Mouse (Mus musculus) adrenal gland, adult 2 months (tissue): ENCODE results near the gene Abhd4. TPM values are rescaled to one million over a fixed set of nuclear protein-coding genes. Genes with fewer than 3 reads are reported as not detected.
"Not testable (repeated sequence)": the region's sequence is repeated elsewhere in the genome, so short reads cannot be mapped to it uniquely, and the experiment has no call there.

ENCODE experiments used
- DNase-seq: peaks from one replicate; pipeline ENCODE4 v3.0.0; 2021
- polyA plus RNA-seq: library from polyadenylated mRNA; depleted of rRNA; stranded (reverse); fragments of >200 nt; gene quantifications from 2 replicates; pipeline ENCODE4 v1.2.3, GENCODE M21; 2012
- total RNA-seq, 2 experiments: library from RNA; stranded (reverse); gene quantifications; 2 replicates each; pipeline ENCODE4 v1.2.3; 2021

The Abhd4 gene
- total and polyA plus RNA-seq, 3 experiments, result 490 to 694 (median 541) TPM

DNA sequence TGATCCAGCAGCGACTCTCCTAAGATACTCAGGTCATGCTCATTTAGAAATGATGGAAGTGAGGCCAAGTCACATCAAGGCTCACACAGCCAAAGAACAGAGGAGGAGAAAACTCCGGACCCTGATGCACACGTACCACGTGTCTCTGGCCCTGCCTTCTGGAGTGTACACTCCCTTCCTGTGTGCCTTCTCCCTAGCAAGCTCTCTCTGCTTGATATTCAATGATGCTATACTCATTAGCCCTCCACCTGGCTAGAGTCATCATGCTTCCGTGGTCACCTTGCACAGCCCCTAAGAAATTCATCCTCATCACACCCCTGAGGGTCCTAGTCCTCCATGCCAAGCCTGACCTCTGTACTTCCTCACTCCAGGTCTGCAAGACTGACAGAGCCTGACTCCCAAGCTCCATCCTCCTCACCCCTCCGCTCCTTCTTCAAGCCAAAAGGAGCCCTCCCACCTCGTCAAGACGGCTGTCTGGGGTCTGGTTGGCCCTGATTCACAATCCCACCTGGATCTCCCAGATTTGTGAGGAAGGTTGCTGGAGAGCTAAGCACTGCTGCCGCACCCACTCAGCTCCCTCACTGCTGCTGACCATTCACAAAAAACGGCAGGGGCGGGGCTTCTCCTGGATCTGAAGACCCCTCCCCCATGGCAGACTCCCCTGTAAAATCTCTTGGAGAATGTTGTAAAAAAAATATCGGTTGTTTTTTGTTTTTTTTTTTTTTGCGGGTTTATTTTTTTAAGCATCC is 30.5 kb upstream of the Abhd4 start:
- DNase-seq, result no peak

DNA sequence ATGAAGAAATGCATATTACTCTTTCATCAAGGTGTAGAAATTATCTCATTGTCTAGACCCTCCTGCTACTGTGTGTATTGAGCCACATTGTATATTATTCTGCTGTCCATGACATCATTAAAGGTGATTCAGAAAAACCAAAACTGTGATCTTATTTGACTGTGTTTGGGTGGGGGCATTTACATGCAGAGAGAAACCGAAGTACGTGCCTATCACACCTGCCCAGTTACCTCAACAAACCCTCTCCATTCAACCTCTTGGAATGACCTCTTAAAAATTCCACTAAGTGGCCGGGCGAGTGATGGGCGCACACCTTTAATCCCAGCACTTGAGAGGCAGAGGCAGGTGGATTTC is 29.9 kb upstream of the Abhd4 start:
- no peak for DNase-seq

DNA sequence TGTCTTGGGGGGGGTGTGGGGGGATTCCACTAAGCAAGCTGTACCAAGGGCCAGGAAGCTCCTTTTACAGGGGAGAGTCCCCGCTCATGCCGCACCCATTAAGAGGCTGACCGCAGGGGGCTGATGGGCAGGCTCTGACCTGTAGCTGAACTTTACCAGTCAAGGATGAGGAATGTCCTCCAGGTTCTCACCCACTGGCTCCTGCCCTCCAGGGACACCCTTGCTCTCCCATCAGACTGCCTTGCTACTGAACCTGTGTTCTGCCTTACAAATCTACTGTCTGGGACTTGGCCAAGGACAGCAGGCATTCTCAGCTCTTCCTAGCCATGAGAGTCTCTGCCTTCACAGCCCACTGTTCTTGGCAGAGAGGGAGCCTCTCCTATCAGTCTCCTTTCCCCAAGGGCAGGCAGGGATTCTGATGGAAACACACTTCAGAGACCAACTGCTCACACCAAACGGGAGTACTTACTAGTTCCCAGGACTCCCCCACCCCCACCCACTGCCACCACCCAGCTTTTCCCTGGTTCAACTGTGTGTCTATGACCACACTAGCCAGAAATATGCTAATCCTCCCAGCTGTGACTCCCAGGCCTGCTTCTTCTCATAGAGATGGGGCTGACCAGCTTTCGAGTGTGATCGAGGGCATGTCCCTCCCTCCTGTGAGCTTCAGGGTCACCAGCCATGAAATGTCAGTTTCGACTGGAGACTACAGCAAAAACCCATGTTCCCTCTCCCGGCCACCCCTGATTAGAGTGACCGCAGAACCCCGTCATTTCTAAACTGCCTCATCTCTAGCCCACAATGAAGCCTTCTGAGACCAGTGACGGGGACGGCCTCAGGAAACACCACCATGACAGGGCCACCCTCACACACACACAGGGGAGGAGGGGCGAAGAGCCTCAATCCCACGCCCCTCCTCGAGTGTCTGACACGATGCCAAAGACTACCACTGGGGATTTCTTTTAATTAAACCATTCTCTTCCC is 29.2 kb upstream of the Abhd4 start:
- peak; percentile 67 for DNase-seq

DNA sequence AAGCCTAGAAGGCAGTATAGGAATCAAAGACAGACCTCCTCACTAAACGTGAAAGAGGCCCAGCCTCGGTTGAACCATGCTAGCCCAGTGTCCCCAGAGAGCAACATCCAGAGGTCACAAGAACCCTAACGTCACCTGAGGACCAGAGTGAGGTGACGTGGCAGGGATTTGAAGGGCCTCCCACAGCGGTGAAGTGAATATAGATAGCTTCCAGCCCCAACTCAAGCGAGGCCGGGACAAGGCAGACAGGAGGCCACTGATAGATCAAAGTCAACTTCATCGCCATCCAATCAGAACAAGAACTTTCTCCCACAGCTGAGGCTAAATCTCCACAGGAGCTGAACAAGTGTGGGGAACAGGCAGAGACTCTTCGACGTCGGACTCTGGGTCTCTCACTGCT is 28.3 kb upstream of the Abhd4 start:
- no peak for DNase-seq

DNA sequence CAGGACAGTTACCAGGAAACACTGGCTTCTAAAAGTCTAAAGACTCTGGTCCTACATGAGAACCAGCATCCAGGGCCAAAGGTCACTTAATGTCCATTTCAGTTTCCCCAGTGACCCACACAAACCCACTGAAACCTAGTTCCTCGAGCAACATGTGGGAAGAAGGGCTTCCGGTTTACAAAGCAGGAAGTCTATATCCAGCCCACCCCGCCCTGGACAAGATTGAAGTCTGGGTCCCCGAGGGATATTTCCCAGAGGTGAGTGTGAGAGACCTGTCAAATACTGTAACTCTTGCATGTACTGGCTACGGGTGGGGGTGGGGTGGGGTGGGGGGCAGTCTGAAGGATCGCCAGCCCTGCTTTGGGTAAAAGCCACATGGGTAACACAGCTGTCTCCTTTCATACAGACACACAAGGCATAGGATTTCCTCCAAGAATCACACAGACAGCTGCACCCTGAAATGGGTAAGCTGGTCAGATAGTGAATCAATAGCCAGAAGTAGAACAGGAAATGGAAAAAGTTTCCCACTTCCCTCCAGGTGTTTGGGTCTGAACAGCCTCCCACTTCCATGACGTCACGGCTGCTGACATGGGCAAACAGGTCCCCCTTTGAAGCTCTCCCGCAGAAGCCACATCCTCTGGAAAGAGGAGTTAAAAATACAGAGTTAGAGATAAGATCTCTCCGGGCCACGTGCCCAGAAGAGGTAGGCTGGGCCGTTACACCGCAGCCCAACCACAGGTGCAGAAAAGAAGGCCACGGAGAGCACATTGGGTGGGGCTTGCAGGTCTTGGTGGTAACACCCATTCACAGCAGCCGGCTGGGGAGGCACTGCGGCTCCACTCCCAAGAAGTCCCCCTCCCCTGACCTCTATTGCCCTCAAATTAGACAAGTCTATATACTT is 26.8 kb upstream of the Abhd4 start:
- DNase-seq, result peak; percentile 51

- peak; percentile 74 for DNase-seq
These were observed 26.0 kb upstream of the Abhd4 start for GRCm38 (mm10) chr14:54227911-54228451.

DNA sequence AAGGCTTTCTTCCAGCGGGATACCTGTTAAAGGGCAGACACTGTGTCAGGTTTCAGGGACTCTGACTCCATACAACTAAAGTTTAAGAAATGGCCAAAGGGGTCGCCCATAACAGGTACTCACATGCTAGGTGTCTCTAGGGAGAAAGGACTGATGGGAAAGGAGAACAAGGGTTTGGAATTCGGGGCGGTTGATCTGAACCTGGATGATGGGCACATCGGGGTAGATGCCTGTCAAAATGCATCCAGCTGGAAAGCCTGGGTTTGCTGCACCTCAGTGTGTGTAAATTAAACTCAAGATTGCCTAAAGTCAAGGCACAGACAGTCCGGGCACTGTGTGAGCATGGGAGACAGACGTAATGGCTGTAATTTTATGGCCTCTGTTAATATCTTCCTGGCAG is 25.5 kb upstream of the Abhd4 start:
- DNase-seq, result no peak

DNA sequence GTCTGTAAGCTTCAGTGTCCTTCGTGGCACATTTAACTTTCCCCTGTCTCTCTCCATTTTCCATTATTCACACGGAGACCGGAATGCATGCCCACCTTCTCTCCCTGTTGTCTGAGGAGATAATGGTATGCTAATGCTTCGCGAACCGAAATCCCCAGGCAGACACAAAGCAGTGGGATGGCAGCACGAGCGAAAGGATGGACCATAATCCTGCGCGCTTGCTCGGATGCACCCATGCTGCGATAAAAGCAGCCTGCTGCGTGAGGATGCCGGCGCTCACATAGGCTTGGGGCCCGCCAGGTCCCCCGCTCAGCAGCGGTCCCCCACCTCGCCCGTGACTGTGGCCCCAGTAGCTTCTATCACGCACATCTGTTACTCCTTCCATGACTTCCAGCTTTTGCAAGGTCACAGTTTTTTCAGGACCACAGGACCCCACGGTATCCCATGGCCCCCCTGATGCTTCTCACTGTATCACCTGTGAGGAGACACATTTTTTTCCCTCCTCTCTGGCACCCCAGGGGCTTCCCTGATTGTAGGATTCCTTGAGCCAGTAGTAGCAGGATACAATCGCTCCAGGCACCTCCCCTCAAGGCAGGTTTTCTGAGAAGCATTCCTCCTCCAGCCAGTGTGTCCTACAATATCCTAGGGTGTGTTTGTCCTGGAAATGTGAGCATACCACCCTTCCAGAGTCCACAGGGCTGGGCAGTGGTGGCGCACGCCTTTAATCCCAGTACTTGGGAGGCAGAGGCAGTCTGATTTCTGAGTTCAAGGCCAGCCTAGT is 24.9 kb upstream of the Abhd4 start:
- DNase-seq, result no peak

- not testable (repeated sequence) for DNase-seq
These were observed 24.1 kb upstream of the Abhd4 start for GRCm38 (mm10) chr14:54229849-54230248.

DNA sequence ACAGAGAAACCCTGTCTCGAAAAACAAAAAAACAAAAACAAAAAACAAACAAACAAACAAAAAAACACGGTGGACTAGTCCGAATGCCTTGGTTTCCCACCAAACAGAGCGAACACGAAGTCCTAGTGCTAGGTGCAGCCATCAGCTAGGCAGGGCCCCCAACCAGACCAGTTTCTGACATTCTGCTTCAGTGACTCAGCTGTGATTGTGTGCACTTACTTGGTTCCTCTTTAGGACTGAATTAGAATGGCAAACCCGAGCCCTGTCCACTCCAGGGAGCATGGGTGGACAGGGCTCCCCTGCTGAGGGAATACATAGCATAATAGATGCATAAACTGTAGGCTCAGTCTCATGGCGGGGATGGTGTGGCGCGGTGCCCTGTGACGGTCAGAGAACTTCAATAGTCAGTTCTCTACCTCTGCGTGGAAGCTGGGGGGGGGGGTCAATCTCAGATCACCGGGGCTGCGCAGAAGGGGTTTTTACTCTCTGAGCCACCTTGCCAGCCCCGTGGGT is 23.3 kb upstream of the Abhd4 start:
- DNase-seq, result no peak

DNA sequence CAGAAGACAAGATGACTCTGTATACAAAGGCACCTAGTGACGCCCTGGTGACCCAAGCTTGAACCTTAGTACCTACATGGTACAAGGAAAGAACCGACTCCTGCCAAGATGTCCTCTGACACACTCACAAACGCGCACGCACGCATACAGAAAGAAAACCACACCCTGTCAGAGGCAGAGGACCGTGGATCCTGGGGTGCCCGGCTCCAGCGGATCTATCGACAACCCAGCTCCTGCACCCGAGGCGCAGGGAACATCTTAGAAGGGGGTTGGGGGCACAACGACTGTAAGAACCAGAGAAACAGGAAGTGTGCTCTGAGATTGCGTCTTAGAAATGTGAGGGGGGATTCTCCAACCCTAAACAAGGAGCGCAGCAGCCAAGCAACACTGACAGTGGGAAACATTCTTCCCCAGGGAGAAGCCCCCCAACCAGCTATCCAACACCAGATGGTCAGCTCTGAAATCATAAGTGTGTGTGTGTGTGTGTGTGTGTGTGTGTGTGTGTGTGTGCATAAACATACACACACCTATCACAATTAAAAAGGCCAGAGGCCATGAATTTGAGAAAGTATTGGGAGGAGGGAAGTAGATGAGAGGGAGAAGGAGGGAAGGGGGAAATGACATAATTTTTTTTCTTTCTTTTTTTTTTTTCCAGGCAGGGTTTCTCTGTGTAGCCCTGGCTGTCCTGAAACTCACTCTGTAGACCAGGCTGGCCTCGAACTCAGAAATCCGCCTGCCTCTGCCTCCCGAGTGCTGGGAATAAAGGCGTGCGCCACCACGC is 22.6 kb upstream of the Abhd4 start:
- no peak for DNase-seq

DNA sequence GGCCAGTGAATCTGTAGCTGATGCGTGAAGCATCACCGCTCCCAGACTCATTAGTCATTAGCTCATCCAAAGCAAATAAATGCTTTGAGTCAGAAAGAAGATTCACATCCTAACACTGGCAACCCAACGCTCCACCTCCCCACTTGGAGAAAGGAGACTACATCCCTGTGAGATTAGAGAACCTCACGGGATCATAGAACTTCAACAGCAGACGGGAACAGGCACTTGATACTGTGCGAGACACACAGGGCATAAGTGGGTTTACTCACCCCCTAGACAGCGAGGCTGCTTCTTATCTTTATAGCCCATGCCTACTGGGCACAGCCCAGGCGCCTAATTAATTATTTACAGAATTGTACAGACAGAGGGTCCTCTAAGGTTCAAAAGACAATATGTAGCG is 21.8 kb upstream of the Abhd4 start:
- no peak for DNase-seq

DNA sequence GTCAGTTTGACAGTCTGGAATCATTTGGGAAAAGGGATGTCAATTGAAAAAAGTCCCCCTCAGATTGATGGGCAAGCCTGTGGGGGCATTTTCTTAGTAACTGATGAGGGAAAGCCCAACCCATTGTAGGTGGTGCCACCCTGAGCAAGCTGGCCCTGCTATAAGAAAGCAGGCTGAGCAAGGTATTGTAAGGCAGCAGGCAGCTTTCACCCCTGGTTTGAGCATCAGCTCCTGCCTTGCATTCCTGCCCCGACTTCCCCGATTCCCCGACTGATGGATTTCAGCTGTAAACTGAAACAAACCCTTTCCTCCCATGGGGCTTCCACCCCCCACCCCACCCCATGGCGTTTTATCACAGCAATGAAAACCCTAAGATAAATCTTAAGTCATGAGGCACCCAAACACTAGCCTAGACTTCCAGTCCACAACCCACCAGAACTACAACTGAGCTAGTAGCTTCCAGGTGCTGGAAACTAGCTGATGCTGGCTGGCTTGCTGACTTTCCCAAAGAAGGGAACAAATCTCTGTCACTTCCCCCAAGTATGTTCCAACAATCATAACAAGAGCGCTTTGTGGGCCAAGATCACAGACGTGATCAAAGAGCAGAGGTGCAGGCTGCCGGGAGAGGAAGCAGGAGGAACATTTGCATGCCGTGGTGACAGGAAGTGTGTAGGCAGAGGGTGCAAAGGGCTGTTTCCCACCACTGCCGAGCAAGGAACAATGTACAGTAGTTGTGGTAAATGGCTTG is 21.0 kb upstream of the Abhd4 start:
- DNase-seq, result peak; percentile 45

DNA sequence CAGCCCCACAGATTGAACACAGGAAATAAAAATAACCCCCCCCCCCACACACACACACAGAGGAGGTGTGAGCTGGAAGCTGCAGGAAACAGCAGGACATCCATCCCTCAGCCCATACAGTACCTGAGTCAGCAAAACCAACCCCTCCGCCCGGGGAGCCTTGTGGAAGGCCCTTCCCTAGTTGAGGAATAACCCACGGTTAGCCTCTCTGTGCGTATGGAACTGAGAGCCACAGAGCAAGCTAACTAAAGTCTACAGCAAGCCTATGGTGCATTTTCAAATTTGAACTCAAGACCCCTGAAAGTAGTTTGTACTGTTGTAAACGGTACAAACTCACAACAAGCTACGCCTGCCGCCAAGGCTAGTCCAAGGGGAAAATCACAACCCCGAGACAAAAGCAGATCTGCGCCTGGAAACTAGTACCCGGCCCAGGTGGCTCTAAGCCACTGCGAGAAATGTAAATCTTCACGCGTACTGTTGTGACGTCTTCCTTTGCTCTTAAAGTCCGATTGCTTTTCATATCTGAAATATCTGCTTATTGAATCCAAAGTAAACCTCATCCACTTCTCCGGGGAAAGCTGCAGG is 20.3 kb upstream of the Abhd4 start:
- DNase-seq, result no peak

GRCm38 (mm10) chr14:54234231-54235040 is 19.6 kb upstream of the Abhd4 start:
- DNase-seq, result no peak

- DNase-seq, result peak; percentile 83
These were observed 18.0 kb upstream of the Abhd4 start for GRCm38 (mm10) chr14:54235825-54236540.

GRCm38 (mm10) chr14:54236881-54237280 is 17.1 kb upstream of the Abhd4 start:
- peak; percentile 78 for DNase-seq
